Mouse (Mus musculus) macrophage (primary cell): Measurements from ENCODE around the gene Heatr6. TPM values are rescaled to one million over a fixed set of nuclear protein-coding genes. Genes with fewer than 3 reads are reported as not detected.

Experiments
- H3K27ac ChIP-seq: fragments of 350-480 bp; formaldehyde crosslinking; 2 replicates; pipeline ENCODE4 v1.9.0; 2021
- H3K36me3 ChIP-seq: fragments of 350-480 bp; formaldehyde crosslinking; 2 replicates; pipeline ENCODE4 v1.9.0; 2021; ENCODE audit errors: inconsistent target
- H3K4me3 ChIP-seq: fragments of 350-480 bp; formaldehyde crosslinking; 2 replicates; pipeline ENCODE4 v1.9.0; 2021; ENCODE audit errors: inconsistent target
- H3K79me2 ChIP-seq: fragments of 350-480 bp; formaldehyde crosslinking; 2 replicates; pipeline ENCODE4 v1.9.0; 2021; ENCODE audit errors: inconsistent target
- WGBS: methylation state at CpG from one replicate; pipeline ENCODE4 v1.1.7; 2026; ENCODE audit warnings: inconsistent platforms; ENCODE audit not compliant: missing documents; 5-methylcytosine and 5-hydroxymethylcytosine counted together
- polyA plus RNA-seq: library from polyadenylated mRNA; stranded (reverse); fragments of 250-400 nt; gene quantifications from 3 replicates; pipeline ENCODE4 v1.2.4, GENCODE M21; 2018; ENCODE audit warnings: inconsistent platforms
- total RNA-seq, 78 experiments: library from RNA; depleted of rRNA; stranded (reverse); fragments of 250-400 nt; gene quantifications; 1 replicate in 9 of 78; 2 replicates in 24 of 78; 3 replicates in 43 of 78; 4 replicates in 2 of 78; pipeline ENCODE4 v1.2.4; 2018; ENCODE audit warnings: inconsistent platforms in 56 of 78

Gene Heatr6
- 10 to 100 TPM; 19.7 to 92.7 (median 46.4) TPM for total RNA-seq (2018; cell fraction: chromatin; rRNA removed)
- 10 to 100 TPM in 21 of 26 experiments, 1 to 10 TPM in 5; 8.9 to 15.3 (median 11.8) TPM for total RNA-seq (2018; cell fraction: cytosol; rRNA removed)
- 10 to 100 TPM; 13.6 to 46.8 (median 29.3) TPM for total RNA-seq (2018; cell fraction: nucleus; rRNA removed)
- polyA plus RNA-seq, result 7.6 to 11.1 TPM (median 8.3 TPM) in 3 replicates

- peaks cover 20% of the 10 kb centered on the region for H3K79me2 ChIP-seq
- peak within 1 kb of the TSS; percentile 42 for H3K27ac ChIP-seq
- under 1% methylated on average over 47 of the region's 47 CpGs for WGBS
- peak within 1 kb of the TSS; percentile 89 for H3K4me3 ChIP-seq
- H3K36me3 ChIP-seq, result peaks cover 26% of the 10 kb centered on the region
These were observed at the start of gene Heatr6 for GRCm38 (mm10) chr11:83753581-83754181. Gene Heatr6, plus strand, starts transcription at chr11:83753696.

- 0% methylated on average over 1 of the region's 1 CpGs for WGBS
- Histone ChIP-seq H3K27ac (peak within 1 kb of the TSS; percentile 96), H3K36me3 (no peaks in the 10 kb centered on the region), H3K79me2 (peaks cover 9% of the 10 kb centered on the region; the same call in 1 of the 2 replicates), H3K4me3 (peak within 1 kb of the TSS; percentile 41)
These were observed 49.8 kb upstream of the Heatr6 start, which contains the start of gene Wfdc17 for GRCm38 (mm10) chr11:83703705-83704104. Gene Wfdc17, plus strand, starts transcription at chr11:83703991.

DNA sequence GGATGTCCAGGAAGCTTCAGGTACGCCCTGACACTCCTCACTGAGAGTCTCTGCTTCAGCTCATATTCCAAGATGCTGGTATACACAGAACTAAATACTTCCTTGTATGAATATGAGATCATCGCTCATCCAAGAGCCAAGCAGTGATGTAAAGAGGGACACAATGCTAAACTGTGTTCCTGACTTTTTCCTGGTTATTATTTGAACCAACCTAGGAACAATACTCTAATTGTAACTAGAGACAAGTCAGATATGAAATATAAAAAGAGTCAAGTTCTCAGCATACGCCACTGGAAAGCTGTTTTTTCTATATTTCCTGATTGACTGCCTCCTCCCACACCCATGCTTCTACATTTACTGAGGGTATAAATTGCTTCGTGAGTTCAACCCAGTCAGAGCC, 44.8 kb upstream of the Heatr6 start, which contains the start of gene Wfdc18:
Gene Wfdc18 (plus strand): TSS at position 301 of the 400 bp plus-strand sequence.
- no peaks in the 10 kb centered on the region for H3K36me3 ChIP-seq
- 83% methylated on average over 4 of the region's 4 CpGs for WGBS

GRCm38 (mm10) chr11:83709683-83710082, 43.8 kb upstream of the Heatr6 start:
- Histone ChIP-seq H3K27ac (no peak overlapping the region), H3K4me3 (no peak overlapping the region), H3K79me2 (peaks cover 5% of the 10 kb centered on the region; the same call in 1 of the 2 replicates), H3K36me3 (no peaks in the 10 kb centered on the region)
- WGBS, result 98% methylated on average over 5 of the region's 5 CpGs

More for the DNA sequence above, 44.8 kb upstream of the Heatr6 start, which contains the start of gene Wfdc18:
- Histone ChIP-seq H3K79me2 (peaks cover 9% of the 10 kb centered on the region; the same call in 1 of the 2 replicates), H3K4me3 (no peak within 1 kb of the TSS), H3K27ac (no peak within 1 kb of the TSS)

GRCm38 (mm10) chr11:83712671-83713070, 40.8 kb upstream of the Heatr6 start:
- Histone ChIP-seq H3K36me3 (no peaks in the 10 kb centered on the region), H3K27ac (no peak overlapping the region), H3K79me2 (no peaks in the 10 kb centered on the region), H3K4me3 (no peak overlapping the region)
- 31% methylated on average over 1 of the region's 1 CpGs for WGBS

DNA sequence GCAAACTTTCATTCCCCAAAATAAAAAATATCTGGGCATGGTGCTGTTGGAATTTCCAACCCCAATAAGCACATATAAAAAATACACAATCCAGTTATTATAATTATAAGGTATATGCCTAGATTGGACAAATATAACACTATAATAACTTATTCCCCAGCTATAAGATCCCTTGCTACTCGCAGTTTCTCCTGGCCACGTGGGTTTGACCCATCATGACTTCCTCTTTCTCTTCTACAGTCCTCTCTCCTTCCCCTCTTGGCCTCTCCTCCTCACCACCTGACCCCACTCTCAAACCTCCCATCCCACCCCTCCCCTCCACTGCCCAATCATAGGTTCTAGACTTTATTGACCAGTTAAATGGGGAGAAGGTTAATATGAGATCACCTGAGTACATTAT, 39.6 kb upstream of the Heatr6 start:
- Histone ChIP-seq H3K4me3 (no peak overlapping the region), H3K36me3 (no peaks in the 10 kb centered on the region), H3K79me2 (no peaks in the 10 kb centered on the region), H3K27ac (peak overlapping the region; percentile 12; the same call in 1 of the 2 replicates)
- WGBS, result 0% methylated on average over 2 of the region's 2 CpGs

- Histone ChIP-seq H3K27ac (peak overlapping the region; percentile 55), H3K4me3 (no peak overlapping the region), H3K79me2 (no peaks in the 10 kb centered on the region), H3K36me3 (no peaks in the 10 kb centered on the region)
- 48% methylated on average over 6 of the region's 6 CpGs for WGBS
These were observed 36.3 kb upstream of the Heatr6 start for GRCm38 (mm10) chr11:83717042-83717665.

GRCm38 (mm10) chr11:83720766-83721165, 32.7 kb upstream of the Heatr6 start:
- no peak overlapping the region for H3K4me3 ChIP-seq
- H3K36me3 ChIP-seq, result no peaks in the 10 kb centered on the region
- no peak overlapping the region for H3K27ac ChIP-seq
- H3K79me2 ChIP-seq, result no peaks in the 10 kb centered on the region

DNA sequence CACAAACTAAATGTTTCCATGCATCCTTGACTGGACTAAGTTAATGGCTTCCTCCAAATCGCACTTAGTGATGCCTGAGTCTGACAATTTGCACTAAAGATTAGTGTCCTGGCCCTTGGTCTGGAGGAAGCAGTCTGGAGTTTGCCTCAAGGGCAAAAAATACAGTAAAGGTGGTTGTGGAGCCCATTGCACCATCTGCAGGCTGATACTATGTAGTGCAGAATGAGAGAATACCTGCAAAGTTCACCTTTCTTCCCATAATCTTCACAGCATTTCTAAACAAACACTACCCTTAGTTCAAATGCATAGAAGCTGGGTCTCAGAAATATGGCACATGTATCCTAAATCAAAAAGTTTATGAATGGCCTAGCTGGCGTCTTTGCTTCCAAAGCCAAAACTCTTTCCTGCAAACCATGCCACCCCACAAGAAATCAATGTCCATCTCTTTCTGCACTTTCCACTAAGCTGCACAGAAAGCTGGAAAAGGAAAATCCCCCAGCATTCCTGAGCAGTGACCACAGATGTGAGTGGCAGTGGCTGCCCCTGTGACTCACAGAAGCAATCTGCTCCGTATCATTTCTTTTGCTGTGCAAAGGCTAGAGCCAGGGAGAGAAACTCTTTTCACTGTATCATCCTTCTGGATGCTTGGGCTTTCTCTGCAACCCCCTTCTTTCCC, 24.6 kb upstream of the Heatr6 start:
- no peak overlapping the region for H3K4me3 ChIP-seq
- H3K27ac ChIP-seq, result no peak overlapping the region
- H3K79me2 ChIP-seq, result no peaks in the 10 kb centered on the region
- WGBS, result 63% methylated on average over 3 of the region's 3 CpGs
- no peaks in the 10 kb centered on the region for H3K36me3 ChIP-seq

DNA sequence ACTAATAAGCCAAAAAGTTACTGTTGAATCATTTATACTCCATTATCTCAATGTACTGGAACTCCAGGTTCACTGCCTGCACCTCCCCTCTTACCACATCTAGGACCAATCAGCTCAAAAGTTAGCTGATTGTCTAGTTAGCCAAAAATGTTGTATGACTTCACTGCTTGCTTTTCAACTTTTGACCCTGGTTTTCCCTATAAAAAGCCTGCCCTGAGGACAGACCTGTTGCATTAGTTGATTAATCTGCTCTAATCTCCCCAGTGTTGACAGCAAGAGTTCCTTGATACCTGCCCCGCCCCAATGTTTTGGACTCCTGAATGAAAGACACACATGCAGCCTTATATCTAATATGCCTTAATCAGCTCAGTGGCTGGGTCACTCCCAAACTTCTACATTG, 22.4 kb upstream of the Heatr6 start:
- Histone ChIP-seq H3K4me3 (no peak overlapping the region), H3K36me3 (no peaks in the 10 kb centered on the region), H3K27ac (no peak overlapping the region), H3K79me2 (no peaks in the 10 kb centered on the region)
- WGBS, result 92% methylated on average over 1 of the region's 1 CpGs

DNA sequence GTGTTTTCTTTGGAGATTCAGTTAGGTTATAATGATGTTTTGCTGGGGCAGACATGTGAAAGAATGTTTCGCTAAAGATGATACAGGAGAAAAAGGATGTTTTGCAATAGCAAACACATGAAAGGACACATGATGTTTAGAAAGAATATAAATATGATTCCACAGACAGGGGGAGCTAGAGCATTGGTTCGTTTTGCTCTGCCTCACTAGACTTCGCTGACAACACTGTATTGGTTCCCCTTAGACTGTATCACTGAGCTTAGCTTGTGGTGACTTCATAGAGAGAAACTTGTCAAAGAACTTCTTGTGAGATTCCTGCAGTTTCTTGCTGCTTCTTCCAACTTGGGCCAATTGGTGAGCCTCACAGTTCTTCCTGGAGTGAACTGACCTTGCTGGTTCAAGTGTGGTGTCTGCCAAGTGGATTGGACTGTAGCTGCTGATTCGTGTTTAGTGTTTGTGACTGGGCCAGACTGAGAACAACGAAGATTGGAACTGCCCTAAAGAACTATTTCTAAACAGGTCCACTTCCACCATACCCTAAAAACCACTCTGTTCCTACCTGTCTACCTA, 20.3 kb upstream of the Heatr6 start:
- no peak overlapping the region for H3K4me3 ChIP-seq
- no peaks in the 10 kb centered on the region for H3K36me3 ChIP-seq
- H3K27ac ChIP-seq, result peak overlapping the region; percentile 9; the same call in 1 of the 2 replicates
- H3K79me2 ChIP-seq, result no peaks in the 10 kb centered on the region
- WGBS, result 63% methylated on average over 5 of the region's 5 CpGs

GRCm38 (mm10) chr11:83734215-83734614, 19.3 kb upstream of the Heatr6 start:
- WGBS, result 17% methylated on average over 1 of the region's 1 CpGs
- H3K36me3 ChIP-seq, result no peaks in the 10 kb centered on the region

GRCm38 (mm10) chr11:83735881-83736280, 17.6 kb upstream of the Heatr6 start:
- H3K27ac ChIP-seq, result no peak overlapping the region
- H3K79me2 ChIP-seq, result no peaks in the 10 kb centered on the region
- WGBS, result 44% methylated on average over 2 of the region's 2 CpGs
- H3K36me3 ChIP-seq, result no peaks in the 10 kb centered on the region
- H3K4me3 ChIP-seq, result no peak overlapping the region

More at GRCm38 (mm10) chr11:83734215-83734614, 19.3 kb upstream of the Heatr6 start:
- no peak overlapping the region for H3K27ac ChIP-seq
- H3K79me2 ChIP-seq, result no peaks in the 10 kb centered on the region
- H3K4me3 ChIP-seq, result no peak overlapping the region

- Histone ChIP-seq H3K36me3 (no peaks in the 10 kb centered on the region), H3K4me3 (no peak overlapping the region), H3K79me2 (no peaks in the 10 kb centered on the region), H3K27ac (peak overlapping the region; percentile 51)
- 6% methylated on average over 3 of the region's 3 CpGs for WGBS
These were observed 16.4 kb upstream of the Heatr6 start for GRCm38 (mm10) chr11:83737109-83737558.
